Mouse (Mus musculus) natural killer cell, adult 2 months (primary cell): ENCODE results near the gene Nova2.

ENCODE experiments used
- DNase-seq, 2 experiments: peaks; one replicate each; pipeline ENCODE4 v3.0.0; 2022; ENCODE audit warnings: low spot score in 2 of 2

Nova2 gene

DNA sequence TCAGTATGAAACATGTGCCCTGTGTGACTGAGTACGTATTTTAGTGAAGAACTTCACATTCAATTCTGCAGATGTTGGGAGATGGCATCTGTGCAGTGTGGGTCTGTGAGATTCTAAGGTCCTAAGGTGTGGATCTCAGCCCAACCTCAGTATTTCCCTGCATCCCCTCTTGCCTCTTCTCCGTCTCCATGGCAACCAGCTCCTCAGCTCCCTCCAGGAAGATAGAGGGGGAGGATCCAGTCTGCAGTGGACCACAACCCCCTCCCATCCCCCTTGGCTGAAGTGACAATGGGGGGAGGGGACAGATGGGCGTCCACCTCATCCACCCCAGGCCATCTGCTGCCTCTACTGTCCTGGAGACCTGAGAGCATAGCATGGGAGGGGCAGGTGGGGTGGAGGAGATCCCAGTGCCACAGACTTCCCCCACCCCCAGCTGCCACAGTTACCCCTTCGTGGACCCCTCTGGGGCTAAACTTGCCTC lies 1.9 kb upstream of the Nova2 start:
- no peak for DNase-seq

DNA sequence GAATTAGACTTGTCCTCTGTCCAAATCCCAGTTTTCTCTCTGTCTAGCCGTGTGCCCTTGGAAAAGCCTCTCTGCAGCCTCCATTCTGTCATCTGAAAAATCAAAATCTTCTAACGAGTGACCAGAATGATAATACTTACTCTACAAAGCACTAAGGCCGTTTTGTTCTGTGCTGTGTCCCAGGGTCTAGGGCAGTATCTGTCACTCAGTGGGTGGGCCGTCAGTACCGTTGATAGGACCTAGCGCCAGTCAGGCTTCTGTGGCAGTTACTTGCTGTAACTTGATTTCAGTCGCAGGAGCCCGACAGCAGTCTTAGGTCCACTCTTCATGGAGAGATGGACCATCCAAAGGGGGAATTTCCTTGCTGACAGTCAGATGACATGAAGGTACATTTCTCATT lies 1.4 kb upstream of the Nova2 start:
- DNase-seq, result no peak

DNA sequence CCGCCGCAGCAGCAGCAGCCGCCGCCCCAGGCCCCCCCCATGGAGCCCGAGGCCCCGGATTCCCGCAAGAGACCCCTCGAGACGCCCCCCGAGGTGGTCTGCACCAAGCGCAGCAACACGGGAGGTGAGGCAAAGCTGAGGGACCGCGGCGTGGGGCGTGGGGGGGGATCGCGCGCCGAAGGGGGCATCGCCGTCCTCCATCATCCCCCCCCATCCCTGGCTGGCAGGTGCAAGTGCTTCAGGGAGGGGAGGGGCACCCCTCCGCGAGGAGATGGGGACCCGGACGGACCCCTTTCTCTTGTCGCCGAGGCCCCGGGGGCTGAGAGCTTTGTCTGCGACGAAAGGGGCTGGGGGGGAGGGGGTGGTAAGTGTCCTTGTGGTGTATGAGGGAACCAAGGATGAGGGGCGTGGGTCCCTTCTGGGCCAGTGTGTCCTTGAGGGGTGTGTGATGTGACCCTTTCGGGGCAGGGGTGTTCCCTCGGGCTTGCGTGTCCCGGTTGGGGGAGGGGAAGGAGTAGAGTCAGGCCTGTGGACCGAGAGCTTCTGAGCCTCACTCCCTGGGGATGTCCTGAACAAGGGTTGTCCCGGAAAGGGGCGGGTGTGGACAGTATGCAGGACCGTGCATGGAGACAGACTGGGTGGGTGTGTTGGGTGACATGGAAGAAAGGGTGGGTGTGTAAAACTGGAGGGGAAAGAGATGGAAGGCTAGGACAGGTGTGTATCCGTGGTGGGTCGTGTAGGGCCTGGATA lies 528 bp downstream of the Nova2 start:
- DNase-seq, result no peak

DNA sequence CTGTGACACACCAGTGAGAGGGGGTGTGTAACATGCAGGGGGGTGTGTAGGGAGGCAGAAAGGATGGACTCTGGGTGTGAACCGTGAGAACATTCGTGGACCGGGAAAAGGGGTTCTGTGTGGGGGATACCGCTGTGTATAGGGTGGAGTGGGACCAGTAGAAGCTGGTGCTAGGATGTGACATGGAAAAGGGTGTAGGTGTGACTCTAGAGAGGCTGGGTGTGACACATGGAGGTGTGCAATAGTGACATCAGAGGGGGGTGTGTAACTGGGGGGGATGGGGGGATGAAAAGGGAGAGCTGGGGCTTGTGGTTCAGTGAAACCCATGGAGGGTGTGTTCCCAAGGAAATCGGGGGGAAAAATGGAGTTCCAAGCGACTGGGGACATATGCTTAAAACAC lies 1.2 kb downstream of the Nova2 start:
- DNase-seq, result no peak

DNA sequence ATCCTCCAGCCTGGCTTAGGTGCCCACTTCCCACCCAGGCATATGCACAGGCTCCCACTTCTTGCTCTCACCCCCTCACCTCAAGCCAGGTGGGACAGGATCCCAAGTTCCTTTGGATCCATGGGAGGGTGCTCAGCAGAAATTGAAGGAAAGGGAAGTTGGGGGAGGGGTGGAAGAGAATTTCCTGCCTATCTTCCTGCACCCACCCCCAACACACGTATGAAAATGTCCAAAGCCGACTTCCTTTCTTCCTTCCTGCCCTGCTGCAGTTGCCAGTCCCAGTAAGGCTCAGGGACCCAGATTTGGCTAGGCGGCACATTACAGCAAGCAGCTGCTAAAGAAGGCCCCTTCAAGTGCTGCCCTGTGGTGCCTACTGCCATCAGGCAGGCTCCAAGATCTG lies 2.1 kb downstream of the Nova2 start:
- DNase-seq, result no peak

DNA sequence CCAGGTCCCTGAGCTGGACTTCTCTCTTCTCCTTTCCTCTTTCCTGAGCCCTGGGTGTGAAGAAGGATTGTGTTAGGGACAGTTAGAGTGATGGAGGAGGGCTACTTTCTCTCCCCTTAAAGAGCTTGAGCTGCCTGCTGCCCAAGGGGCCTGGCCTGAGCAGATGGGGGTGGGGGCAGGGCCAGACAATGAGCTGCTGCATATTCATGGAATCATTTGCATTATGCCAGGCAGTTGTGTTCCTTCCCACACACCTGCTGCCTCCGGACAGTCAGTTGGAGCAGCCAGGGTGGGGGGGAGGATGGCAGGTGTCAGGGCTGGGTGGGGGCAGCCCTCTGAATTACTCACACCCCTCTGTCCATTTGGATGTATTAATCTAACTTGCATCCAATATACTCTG lies 16.7 kb downstream of the Nova2 start:
- DNase-seq, result no peak

DNA sequence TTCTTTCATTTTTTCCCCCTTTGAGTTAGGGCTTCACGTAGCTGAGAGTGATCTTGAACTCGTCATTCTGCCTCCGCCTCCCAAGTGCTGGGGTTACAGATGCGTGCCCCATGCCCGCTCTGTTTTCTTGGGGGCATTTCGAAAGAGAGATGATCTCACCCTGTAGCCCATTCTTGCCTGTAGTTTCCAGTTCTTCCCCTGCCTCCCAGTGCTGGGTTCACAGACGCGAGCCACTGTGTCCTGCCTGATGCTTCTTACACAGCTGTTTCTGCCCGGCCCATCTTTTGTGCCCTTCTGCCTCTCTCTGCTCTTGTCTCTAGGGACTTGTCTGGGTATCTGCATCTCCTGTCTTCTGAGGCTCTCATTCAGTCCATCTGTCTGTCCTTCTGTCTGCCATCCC lies 17.1 kb downstream of the Nova2 start:
- no peak for DNase-seq

DNA sequence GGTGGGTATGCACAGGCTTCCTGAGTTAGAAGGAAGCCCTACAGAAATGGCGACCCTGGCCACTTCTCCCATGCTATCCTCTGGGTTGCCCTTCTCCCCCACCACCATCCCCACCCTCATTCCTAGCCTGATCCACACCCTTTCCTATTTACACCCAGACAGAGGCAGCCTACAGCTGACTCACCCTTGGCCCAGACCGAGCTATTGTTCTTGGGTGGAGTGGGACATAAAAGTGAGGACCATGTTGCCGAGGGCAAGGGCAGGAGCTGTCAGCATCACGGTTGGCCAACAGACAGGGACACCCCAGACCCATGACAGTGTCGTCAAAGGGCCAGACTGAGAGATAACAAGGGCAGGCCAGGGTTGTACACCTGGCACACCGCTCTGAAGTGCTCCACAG lies 22.5 kb downstream of the Nova2 start:
- no peak for DNase-seq

DNA sequence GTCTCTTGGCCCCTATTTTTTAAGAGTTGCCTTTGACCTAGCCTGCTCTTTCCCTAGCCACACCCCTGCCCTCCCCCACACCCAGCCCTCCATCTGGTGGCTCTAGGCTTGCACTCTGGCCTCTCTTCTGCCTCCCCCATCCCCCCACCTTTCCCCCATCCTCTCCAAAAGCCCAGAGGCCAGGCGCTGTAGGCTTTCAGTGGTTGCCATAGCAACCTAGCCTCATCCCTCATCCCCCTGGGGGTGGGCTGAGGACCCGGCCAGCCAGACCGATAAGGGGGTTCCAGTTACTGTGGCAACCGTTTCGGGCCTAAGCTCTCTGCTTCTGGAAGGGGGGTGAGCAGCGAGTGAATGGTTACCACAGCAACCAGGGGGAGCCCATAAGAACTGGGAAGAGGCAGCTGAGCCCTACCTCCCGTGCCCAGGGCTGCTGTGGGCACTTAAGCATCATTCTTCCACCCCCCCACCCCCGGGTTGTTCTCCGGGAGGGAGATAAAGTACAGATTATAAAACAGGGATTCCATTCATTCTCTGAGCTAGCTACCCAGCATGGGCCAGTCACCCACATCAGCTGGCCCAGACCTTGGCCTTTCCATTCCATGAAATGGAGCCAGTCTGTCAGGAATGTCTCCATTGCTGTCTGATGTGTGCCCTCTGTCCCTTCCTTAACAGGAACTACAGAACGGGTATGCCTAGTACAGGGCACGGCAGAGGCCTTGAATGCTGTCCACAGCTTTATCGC lies 24.3 kb downstream of the Nova2 start:
- no peak for DNase-seq

DNA sequence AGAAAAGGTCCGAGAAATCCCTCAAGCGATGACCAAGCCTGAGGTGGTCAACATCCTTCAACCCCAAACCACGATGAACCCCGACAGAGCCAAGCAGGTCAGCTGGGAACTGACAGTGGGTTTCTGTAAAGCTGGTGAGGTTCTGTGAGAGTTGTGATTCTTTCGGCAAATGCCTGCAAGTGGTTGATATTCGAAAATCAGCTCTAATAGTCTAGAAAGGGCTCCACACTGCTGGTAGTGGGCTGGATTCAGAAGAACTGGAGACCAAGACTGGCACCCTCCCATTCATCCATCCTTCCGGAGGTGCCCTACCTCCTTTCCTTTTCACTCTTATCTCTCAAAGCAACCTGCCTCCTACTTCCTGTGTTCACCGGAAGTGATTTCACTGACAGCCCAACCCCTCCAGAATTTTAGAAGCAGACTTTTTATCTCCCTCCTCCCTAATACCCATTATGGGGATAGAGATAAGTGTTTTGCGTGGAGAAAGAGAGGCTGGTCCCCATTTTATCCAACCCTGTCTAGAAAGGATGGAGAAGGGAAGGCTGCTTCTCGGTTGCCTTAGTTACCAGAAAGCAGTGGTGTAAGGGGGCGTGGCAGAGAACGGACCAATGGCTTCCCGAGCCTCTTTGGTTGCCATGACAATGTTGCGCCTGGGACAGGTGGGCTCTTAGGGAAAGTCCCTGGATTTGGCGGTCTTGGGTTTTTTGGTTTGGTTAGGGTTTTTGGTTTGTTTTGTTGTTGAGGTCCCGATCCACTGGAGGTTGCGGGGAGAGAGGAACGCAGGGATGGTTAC lies 25.0 kb downstream of the Nova2 start:
- DNase-seq, result no peak

DNA sequence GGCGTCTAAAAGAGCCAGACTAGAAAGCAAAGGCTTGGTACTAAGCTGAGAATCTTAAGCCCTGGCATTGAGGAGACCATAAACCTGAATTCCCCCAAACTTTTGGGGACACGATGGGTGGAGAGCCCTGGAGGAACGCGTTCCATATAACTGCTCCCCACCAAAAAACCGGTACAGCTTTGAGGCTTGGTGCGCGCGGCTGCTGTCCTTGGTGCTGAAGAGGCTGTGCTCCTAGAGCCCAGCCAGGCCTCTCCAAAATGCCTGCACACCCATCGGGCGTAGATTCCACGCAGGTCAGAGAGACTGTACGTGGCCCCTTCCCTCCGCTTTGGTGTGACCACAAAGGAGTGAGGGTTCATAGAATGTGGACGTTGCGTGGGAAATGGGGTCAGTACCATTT lies 25.7 kb downstream of the Nova2 start:
- DNase-seq, result no peak

DNA sequence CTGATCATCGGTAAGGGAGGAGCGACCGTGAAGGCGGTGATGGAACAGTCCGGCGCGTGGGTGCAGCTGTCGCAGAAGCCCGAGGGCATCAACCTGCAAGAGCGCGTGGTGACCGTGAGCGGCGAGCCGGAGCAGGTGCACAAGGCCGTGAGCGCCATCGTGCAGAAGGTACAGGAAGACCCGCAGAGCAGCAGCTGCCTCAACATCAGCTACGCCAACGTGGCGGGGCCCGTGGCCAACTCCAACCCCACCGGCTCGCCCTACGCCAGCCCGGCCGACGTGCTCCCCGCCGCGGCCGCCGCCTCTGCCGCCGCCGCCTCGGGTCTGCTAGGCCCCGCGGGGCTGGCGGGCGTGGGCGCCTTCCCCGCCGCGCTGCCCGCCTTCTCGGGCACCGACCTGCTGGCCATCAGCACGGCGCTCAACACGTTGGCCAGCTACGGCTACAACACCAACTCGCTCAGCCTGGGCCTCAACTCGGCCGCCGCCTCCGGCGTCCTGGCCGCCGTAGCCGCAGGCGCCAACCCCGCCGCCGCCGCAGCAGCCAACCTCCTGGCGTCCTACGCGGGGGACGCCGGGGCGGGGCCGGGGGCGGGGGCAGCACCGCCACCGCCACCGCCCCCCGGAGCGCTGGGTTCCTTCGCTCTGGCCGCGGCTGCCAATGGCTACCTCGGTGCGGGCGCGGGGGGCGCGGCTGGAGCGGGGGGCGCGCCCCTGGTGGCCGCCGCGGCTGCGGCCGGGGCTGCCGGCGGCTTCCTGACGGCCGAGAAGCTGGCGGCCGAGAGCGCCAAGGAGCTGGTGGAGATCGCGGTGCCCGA lies 32.1 kb downstream of the Nova2 start:
- DNase-seq, result no peak

DNA sequence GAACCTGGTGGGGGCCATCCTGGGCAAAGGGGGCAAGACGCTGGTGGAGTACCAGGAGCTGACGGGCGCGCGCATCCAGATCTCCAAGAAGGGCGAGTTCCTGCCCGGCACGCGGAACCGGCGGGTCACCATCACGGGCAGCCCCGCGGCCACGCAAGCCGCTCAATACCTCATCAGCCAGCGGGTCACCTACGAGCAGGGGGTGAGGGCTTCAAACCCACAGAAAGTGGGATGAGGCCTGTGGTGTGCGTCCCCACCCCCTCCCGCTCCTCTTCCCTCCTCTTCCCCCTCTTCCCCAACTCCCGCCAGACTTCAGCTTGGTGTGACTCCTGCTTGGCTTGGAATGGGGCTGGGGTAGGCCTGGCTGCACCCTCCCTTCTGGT lies 32.7 kb downstream of the Nova2 start:
- DNase-seq, result no peak

DNA sequence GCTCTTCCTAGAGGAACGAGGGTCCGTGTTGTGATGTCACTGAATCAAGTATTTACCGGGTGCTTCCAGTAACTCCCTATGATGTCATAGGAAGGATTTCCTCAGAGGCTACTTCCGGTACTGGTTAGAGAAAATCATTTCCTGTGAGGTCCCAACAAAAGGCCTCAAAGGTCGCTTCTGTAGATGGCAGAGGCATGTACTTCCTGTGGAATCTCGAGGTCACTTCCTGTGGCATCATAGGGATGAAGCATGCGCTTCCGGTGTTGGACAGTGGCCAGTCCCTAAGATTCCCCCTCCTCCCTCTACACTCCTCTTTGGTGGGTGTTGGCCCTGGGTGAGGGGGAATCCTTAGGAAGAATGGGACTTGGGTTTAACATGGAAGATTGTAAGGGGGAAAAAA lies 33.8 kb downstream of the Nova2 start:
- no peak for DNase-seq

DNA sequence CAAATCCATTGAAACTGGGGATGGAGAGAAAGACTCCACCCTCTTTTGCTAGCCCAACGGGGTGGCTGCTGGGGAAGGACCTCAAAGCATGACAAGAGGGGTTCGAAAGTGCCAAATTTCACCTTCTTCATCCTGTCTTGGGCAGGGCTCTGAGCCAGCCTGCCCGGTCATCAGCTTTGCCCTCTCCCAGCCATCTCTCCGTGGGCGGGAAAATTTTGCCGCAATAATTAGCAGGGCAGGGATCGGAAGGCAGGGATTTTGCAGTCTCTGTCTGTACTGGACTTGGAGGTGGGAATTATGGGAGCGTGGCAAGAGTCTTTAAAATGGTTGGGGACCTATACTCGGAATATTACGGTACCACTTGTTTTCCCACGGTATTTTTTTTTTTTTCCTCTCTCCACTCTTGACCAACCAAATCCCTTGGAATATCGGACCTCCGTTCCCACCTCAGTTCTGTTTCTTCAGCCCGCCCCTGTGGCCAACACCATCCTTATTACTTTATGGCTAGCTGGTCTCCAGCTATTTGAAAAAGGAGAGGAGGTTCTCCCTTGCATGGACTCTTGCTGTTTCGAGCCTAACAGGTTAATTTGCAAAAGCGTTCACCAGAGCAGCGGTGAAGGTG lies 36.6 kb downstream of the Nova2 start:
- no peak for DNase-seq

DNA sequence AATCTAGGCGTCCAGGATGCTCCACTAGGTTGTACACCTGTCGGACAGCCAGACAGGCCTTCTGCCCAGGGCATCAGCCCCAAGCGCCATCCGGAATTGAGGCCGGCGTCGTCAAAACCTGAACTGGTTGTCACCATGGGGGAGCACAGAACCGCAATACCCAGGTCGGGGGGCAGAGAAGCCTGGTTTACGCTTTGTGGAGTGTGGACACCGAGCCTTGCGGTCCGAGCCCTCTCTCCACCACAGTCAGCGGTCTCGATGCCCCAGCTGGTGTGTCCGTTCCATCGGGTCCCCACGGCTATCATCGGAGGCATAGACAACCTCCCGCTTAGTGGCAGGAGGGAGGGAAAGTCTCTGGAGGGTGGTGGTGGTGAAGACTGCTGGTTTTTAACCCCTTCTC lies 37.1 kb downstream of the Nova2 start:
- DNase-seq, result no peak

DNA sequence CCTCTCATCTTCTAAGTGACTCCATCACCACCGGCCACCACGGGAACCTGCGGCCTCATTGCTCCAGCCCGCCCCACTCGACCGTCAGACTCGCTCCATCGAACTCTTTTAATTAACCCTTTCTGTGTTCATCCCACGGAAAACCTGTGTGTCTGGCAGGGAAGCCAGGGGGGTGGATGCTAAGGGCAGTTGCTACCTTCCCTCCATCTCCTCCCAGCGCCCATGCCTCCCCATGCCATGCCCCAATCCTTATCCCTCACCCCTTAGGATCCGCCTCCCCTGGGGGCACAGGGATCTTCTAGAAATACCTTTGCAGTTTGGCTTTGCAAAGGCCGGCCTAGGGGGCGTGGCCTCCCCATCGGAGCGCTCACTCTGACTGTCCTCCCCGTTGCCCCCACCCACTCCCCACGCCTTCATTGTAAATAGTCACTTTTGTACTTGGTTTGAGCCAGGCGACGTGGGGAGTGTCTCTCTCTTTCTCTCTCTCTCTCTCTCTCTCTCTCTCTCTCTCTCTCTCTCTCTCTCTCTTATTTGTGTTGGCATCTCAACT lies 37.7 kb downstream of the Nova2 start:
- DNase-seq, result no peak

DNA sequence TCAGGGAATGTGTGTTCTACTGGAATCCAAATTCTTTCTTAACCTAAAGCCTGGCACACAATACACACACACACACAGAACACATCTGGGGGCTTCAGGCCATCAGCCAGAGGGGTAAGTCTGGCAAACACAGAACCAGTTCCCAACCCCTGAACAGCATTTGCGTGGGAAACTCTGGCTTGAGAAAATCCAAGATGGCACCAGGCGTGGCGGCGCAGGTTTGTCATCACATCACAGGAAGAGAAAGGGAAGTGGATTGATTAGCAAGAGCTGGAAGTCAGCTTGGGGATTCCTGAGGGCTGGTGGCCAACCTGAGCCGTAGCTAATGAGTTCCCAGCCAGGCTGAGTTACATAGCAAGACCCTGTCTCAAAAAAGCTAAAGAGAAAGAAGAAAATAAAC lies 39.6 kb downstream of the Nova2 start:
- DNase-seq, result no peak

DNA sequence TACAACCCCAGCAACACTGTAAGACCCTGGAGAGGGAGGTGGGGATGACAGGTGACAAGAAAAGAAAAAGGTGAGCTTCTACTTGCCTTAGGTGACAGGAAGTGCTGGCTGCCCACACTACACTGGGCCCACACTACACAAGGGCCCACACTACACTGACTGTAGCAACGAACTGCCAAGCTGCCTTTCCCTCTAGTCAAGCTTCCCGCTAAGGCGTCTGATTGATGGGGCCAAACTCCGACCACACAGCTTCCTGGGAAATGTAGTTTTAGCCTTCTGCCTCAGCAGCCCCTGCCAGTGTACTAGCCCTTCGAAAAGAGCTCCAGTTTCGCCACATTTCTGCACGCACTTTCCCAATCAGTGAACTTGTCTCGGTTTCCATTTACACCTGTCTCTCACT lies 41.9 kb downstream of the Nova2 start:
- no peak for DNase-seq

DNA sequence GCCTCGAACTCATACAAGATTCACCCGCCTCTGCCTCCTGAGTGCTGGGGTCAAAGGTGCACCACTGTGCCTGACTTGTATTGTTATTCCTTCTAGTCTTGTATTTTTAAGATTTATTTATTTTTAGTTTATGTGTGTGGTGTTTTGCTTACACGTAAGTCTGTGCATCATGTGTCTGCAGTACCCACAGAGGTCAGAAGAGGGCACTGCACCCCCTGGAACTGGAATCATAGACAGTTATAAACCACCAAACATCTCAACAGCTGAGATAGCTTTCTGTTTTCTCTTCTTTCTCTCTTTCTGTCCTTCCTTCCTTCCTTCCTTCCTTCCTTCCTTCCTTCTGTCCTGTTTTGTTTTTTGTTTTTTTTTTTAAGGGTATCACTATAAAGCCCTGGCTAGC lies 45.3 kb downstream of the Nova2 start:
- DNase-seq, result no peak

DNA sequence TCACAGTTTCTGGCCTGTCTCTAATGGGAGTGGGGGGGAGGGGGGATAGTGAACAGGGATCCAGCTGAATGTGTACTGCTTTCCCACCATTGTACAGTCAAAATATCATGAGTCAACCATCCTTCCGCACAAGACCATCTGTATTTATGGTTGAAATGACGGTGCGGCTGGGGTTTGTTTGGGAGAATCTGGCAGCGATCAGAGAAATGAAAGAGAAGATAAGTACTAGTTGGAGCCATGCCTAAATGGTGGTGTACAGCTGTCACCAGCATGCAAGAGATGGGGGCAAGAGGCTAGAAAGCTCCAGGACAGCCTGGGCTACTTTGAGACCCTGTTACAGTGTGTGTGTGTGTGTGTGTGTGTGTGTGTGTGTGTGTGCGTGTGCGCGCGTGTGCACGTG lies 52.7 kb downstream of the Nova2 start:
- DNase-seq, result no peak
